Mouse (Mus musculus): ENCODE results near the gene Flvcr2. TPM values are rescaled to one million over a fixed set of nuclear protein-coding genes. Genes with fewer than 3 reads are reported as not detected.
A peak's percentile ranks its signal among the peaks of the same experiment; 100 is the strongest.

The Flvcr2 gene
- polyA plus RNA-seq, 1 experiment from 2014 or later = 2.0 TPM

- DNase-seq (ENCODE audit: low spot score) (no peak), ATAC-seq (replicated peaks; ENCODE audit: low FRiP score, low TSS enrichment, low read depth) (no peak)
- 52% methylated on average over 4 of the region's 4 CpGs for WGBS
- Histone ChIP-seq H3K27me3 (replicated peaks; ENCODE audit: control insufficient read depth, insufficient read depth, low read length) (no peaks in the 10 kb centered on the region), H3K9me3 (ENCODE audit: control insufficient read depth, low read length) (no peaks in the 10 kb centered on the region), H3K4me3 (ENCODE audit: low read depth, low read length) (no peak overlapping the region), H3K4me1 (replicated peaks; ENCODE audit: control insufficient read depth, insufficient read depth, low read length) (no peaks in the 10 kb centered on the region), H3K9ac (ENCODE audit: low read length) (no peak overlapping the region), H3K27ac (ENCODE audit: low read depth) (no peak overlapping the region), H3K4me2 (ENCODE audit: low read length) (no peak overlapping the region), H3K36me3 (ENCODE audit: control insufficient read depth, insufficient read depth, low read length) (no peaks in the 10 kb centered on the region)
These were observed 21.0 kb upstream of the Flvcr2 start for GRCm38 (mm10) chr12:85725306-85725705.

- DNase-seq (ENCODE audit: low spot score) = no peak
- H3K27ac ChIP-seq (ENCODE audit: low read depth) = no peak overlapping the region
- WGBS = 49% methylated on average over 6 of the region's 6 CpGs
These were observed 19.5 kb upstream of the Flvcr2 start for GRCm38 (mm10) chr12:85726729-85727397.

GRCm38 (mm10) chr12:85728181-85728580, 18.2 kb upstream of the Flvcr2 start:
- no peak overlapping the region for H3K4me2 ChIP-seq (ENCODE audit: low read length)
- no peak overlapping the region for H3K9ac ChIP-seq (ENCODE audit: low read length)
- no peaks in the 10 kb centered on the region for H3K9me3 ChIP-seq (ENCODE audit: control insufficient read depth, low read length)
- 68% methylated on average over 7 of the region's 7 CpGs for WGBS
- H3K36me3 ChIP-seq (ENCODE audit: control insufficient read depth, insufficient read depth, low read length) = no peaks in the 10 kb centered on the region
- DNase-seq (ENCODE audit: low spot score) (no peak), ATAC-seq (replicated peaks; ENCODE audit: low FRiP score, low TSS enrichment, low read depth) (no peak)
- no peaks in the 10 kb centered on the region for H3K4me1 ChIP-seq (replicated peaks; ENCODE audit: control insufficient read depth, insufficient read depth, low read length)
- no peak overlapping the region for H3K4me3 ChIP-seq (ENCODE audit: low read depth, low read length)
- H3K27ac ChIP-seq (ENCODE audit: low read depth) = no peak overlapping the region
- no peaks in the 10 kb centered on the region for H3K27me3 ChIP-seq (replicated peaks; ENCODE audit: control insufficient read depth, insufficient read depth, low read length)

More at GRCm38 (mm10) chr12:85726729-85727397, 19.5 kb upstream of the Flvcr2 start:
- Histone ChIP-seq H3K27me3 (replicated peaks; ENCODE audit: control insufficient read depth, insufficient read depth, low read length) (no peaks in the 10 kb centered on the region), H3K4me2 (ENCODE audit: low read length) (no peak overlapping the region), H3K9me3 (ENCODE audit: control insufficient read depth, low read length) (no peaks in the 10 kb centered on the region), H3K9ac (ENCODE audit: low read length) (no peak overlapping the region), H3K4me1 (replicated peaks; ENCODE audit: control insufficient read depth, insufficient read depth, low read length) (no peaks in the 10 kb centered on the region), H3K4me3 (ENCODE audit: low read depth, low read length) (no peak overlapping the region), H3K36me3 (ENCODE audit: control insufficient read depth, insufficient read depth, low read length) (no peaks in the 10 kb centered on the region)
- no peak for ATAC-seq (replicated peaks; ENCODE audit: low FRiP score, low TSS enrichment, low read depth)

- Histone ChIP-seq H3K9me3 (ENCODE audit: control insufficient read depth, low read length) (no peaks in the 10 kb centered on the region), H3K27me3 (replicated peaks; ENCODE audit: control insufficient read depth, insufficient read depth, low read length) (no peaks in the 10 kb centered on the region), H3K4me3 (ENCODE audit: low read depth, low read length) (no peak overlapping the region), H3K4me2 (ENCODE audit: low read length) (no peak overlapping the region), H3K27ac (ENCODE audit: low read depth) (no peak overlapping the region), H3K36me3 (ENCODE audit: control insufficient read depth, insufficient read depth, low read length) (no peaks in the 10 kb centered on the region), H3K4me1 (replicated peaks; ENCODE audit: control insufficient read depth, insufficient read depth, low read length) (no peaks in the 10 kb centered on the region), H3K9ac (ENCODE audit: low read length) (no peak overlapping the region)
- peak; percentile 84 for DNase-seq (ENCODE audit: low spot score)
- ATAC-seq (replicated peaks; ENCODE audit: low FRiP score, low TSS enrichment, low read depth) = peak; percentile 19; the same call in 1 of the 2 replicates
- WGBS = 42% methylated on average over 17 of the region's 17 CpGs
These were observed 17.1 kb upstream of the Flvcr2 start for GRCm38 (mm10) chr12:85729022-85729944.

- ATAC-seq (replicated peaks; ENCODE audit: low FRiP score, low TSS enrichment, low read depth) (no peak), DNase-seq (ENCODE audit: low spot score) (no peak)
- Histone ChIP-seq H3K4me3 (ENCODE audit: low read depth, low read length) (no peak overlapping the region), H3K9me3 (ENCODE audit: control insufficient read depth, low read length) (no peaks in the 10 kb centered on the region), H3K27ac (ENCODE audit: low read depth) (no peak overlapping the region), H3K36me3 (ENCODE audit: control insufficient read depth, insufficient read depth, low read length) (no peaks in the 10 kb centered on the region), H3K4me1 (replicated peaks; ENCODE audit: control insufficient read depth, insufficient read depth, low read length) (no peaks in the 10 kb centered on the region), H3K4me2 (ENCODE audit: low read length) (no peak overlapping the region), H3K27me3 (replicated peaks; ENCODE audit: control insufficient read depth, insufficient read depth, low read length) (no peaks in the 10 kb centered on the region), H3K9ac (ENCODE audit: low read length) (no peak overlapping the region)
- 58% methylated on average over 6 of the region's 6 CpGs for WGBS
These were observed 16.4 kb upstream of the Flvcr2 start for GRCm38 (mm10) chr12:85729945-85730290.

GRCm38 (mm10) chr12:85736203-85736602, 10.1 kb upstream of the Flvcr2 start:
- Histone ChIP-seq H3K4me3 (ENCODE audit: low read depth, low read length) (no peak overlapping the region), H3K9ac (ENCODE audit: low read length) (no peak overlapping the region), H3K4me1 (replicated peaks; ENCODE audit: control insufficient read depth, insufficient read depth, low read length) (no peaks in the 10 kb centered on the region), H3K27ac (ENCODE audit: low read depth) (no peak overlapping the region), H3K4me2 (ENCODE audit: low read length) (no peak overlapping the region), H3K36me3 (ENCODE audit: control insufficient read depth, insufficient read depth, low read length) (no peaks in the 10 kb centered on the region), H3K27me3 (replicated peaks; ENCODE audit: control insufficient read depth, insufficient read depth, low read length) (no peaks in the 10 kb centered on the region), H3K9me3 (ENCODE audit: control insufficient read depth, low read length) (no peaks in the 10 kb centered on the region)
- WGBS = 82% methylated on average over 2 of the region's 2 CpGs
- DNase-seq (ENCODE audit: low spot score) = no peak
- no peak for ATAC-seq (replicated peaks; ENCODE audit: low FRiP score, low TSS enrichment, low read depth)

GRCm38 (mm10) chr12:85736960-85737359, 9.4 kb upstream of the Flvcr2 start:
- Histone ChIP-seq H3K4me3 (ENCODE audit: low read depth, low read length) (no peak overlapping the region), H3K27ac (ENCODE audit: low read depth) (no peak overlapping the region), H3K27me3 (replicated peaks; ENCODE audit: control insufficient read depth, insufficient read depth, low read length) (no peaks in the 10 kb centered on the region), H3K4me2 (ENCODE audit: low read length) (no peak overlapping the region), H3K36me3 (ENCODE audit: control insufficient read depth, insufficient read depth, low read length) (no peaks in the 10 kb centered on the region), H3K4me1 (replicated peaks; ENCODE audit: control insufficient read depth, insufficient read depth, low read length) (no peaks in the 10 kb centered on the region), H3K9ac (ENCODE audit: low read length) (no peak overlapping the region), H3K9me3 (ENCODE audit: control insufficient read depth, low read length) (no peaks in the 10 kb centered on the region)
- no peak for DNase-seq (ENCODE audit: low spot score)
- ATAC-seq (replicated peaks; ENCODE audit: low FRiP score, low TSS enrichment, low read depth) = no peak
- 89% methylated on average over 3 of the region's 3 CpGs for WGBS

GRCm38 (mm10) chr12:85746696-85747219, 419 bp downstream of the Flvcr2 start:
- peaks cover 5% of the 10 kb centered on the region; the same call in 1 of the 2 replicates for H3K4me1 ChIP-seq (replicated peaks; ENCODE audit: control insufficient read depth, insufficient read depth, low read length)
- no peak overlapping the region for H3K27ac ChIP-seq (ENCODE audit: low read depth)
- ATAC-seq (replicated peaks; ENCODE audit: low FRiP score, low TSS enrichment, low read depth) (peak; percentile 41), DNase-seq (ENCODE audit: low spot score) (no peak)
- H3K36me3 ChIP-seq (ENCODE audit: control insufficient read depth, insufficient read depth, low read length) = no peaks in the 10 kb centered on the region
- H3K9me3 ChIP-seq (ENCODE audit: control insufficient read depth, low read length) = no peaks in the 10 kb centered on the region
- peak overlapping the region; percentile 99 for H3K4me2 ChIP-seq (ENCODE audit: low read length)
- 18% methylated on average over 21 of the region's 21 CpGs for WGBS
- peak overlapping the region; percentile 51 for H3K4me3 ChIP-seq (ENCODE audit: low read depth, low read length)
- H3K27me3 ChIP-seq (replicated peaks; ENCODE audit: control insufficient read depth, insufficient read depth, low read length) = no peaks in the 10 kb centered on the region
- peak overlapping the region; percentile 48 for H3K9ac ChIP-seq (ENCODE audit: low read length)
